Mouse (Mus musculus): ENCODE measurements around the gene Chst10.

The Chst10 gene

GRCm38 (mm10) chr1:38897431-38898248 is at the start of gene Chst10:
TSS of gene Chst10 (minus strand) at chr1:38898161.
- CTCF ChIA-PET = interaction anchor here (0.6 kb wide), 1 partner anchor 13 kb away, joined by 4 read pairs; no protein-coding TSS in a partner anchor

- CTCF ChIA-PET = no interaction called here
Measured at GRCm38 (mm10) chr1:38939608-38940007, 41.6 kb upstream of the Chst10 start.

GRCm38 (mm10) chr1:38938849-38939248 is 40.9 kb upstream of the Chst10 start, which contains the start of gene Nms:
TSS of gene Nms (plus strand) at chr1:38939149.
- CTCF ChIA-PET = no interaction called here

GRCm38 (mm10) chr1:38936780-38937179 is 38.8 kb upstream of the Chst10 start:
- CTCF ChIA-PET = interaction anchor here (0.6 kb wide), 1 partner anchor 32 kb away, joined by 3 read pairs; no protein-coding TSS in a partner anchor

GRCm38 (mm10) chr1:38934668-38935067 is 36.7 kb upstream of the Chst10 start:
- CTCF ChIA-PET = no interaction called here

GRCm38 (mm10) chr1:38930767-38931166 is 32.8 kb upstream of the Chst10 start:
- CTCF ChIA-PET = no interaction called here

GRCm38 (mm10) chr1:38929468-38929867 is 31.5 kb upstream of the Chst10 start:
- CTCF ChIA-PET = no interaction called here

GRCm38 (mm10) chr1:38928996-38929395 is 31.0 kb upstream of the Chst10 start:
- CTCF ChIA-PET = no interaction called here

GRCm38 (mm10) chr1:38903985-38904384 is 6.0 kb upstream of the Chst10 start:
- CTCF ChIA-PET = interaction anchor here (0.7 kb wide), 1 partner anchor 698 kb away, joined by 5 read pairs; no protein-coding TSS in a partner anchor

- CTCF ChIA-PET = interaction anchor here (0.6 kb wide), 1 partner anchor 1436 kb away, joined by 13 read pairs; no protein-coding TSS in a partner anchor
Measured at GRCm38 (mm10) chr1:38902571-38902970, 4.6 kb upstream of the Chst10 start.

GRCm38 (mm10) chr1:38893081-38893480 is 4.9 kb downstream of the Chst10 start:
- CTCF ChIA-PET = interaction anchor here (0.6 kb wide), 1 partner anchor 46 kb away, joined by 3 read pairs; no protein-coding TSS in a partner anchor

GRCm38 (mm10) chr1:38891444-38891843 is 6.5 kb downstream of the Chst10 start:
- CTCF ChIA-PET = no interaction called here

- CTCF ChIA-PET = interaction anchor here (0.6 kb wide), 1 partner anchor 23 kb away, joined by 4 read pairs; no protein-coding TSS in a partner anchor
Measured at GRCm38 (mm10) chr1:38888803-38889202, 9.2 kb downstream of the Chst10 start.

- CTCF ChIA-PET = no interaction called here
Measured at GRCm38 (mm10) chr1:38887011-38887410, 10.9 kb downstream of the Chst10 start.

- CTCF ChIA-PET = interaction anchor here (0.8 kb wide), 1 partner anchor 112 kb away, joined by 13 read pairs; no protein-coding TSS in a partner anchor
Measured at GRCm38 (mm10) chr1:38886602-38887001, 11.4 kb downstream of the Chst10 start.

- CTCF ChIA-PET = interaction anchor here (0.8 kb wide), 1 partner anchor 113 kb away, joined by 13 read pairs; no protein-coding TSS in a partner anchor
Measured at GRCm38 (mm10) chr1:38885956-38886355, 12.0 kb downstream of the Chst10 start.

- CTCF ChIA-PET = no interaction called here
Measured at GRCm38 (mm10) chr1:38883766-38884165, 14.2 kb downstream of the Chst10 start.

GRCm38 (mm10) chr1:38882746-38883145 is 15.2 kb downstream of the Chst10 start:
- CTCF ChIA-PET = no interaction called here

- CTCF ChIA-PET = interaction anchor here (0.6 kb wide), 1 partner anchor 671 kb away, joined by 4 read pairs; no protein-coding TSS in a partner anchor
Measured at GRCm38 (mm10) chr1:38881366-38881765, 16.6 kb downstream of the Chst10 start.

GRCm38 (mm10) chr1:38876671-38877382 is 21.1 kb downstream of the Chst10 start:
- CTCF ChIA-PET = no interaction called here

- CTCF ChIA-PET = no interaction called here
Measured at GRCm38 (mm10) chr1:38873911-38874310, 24.1 kb downstream of the Chst10 start.

GRCm38 (mm10) chr1:38871834-38872233 is 26.1 kb downstream of the Chst10 start:
- CTCF ChIA-PET = no interaction called here
